Mouse (Mus musculus): ENCODE measurements around the gene Cgnl1.

Gene Cgnl1

DNA sequence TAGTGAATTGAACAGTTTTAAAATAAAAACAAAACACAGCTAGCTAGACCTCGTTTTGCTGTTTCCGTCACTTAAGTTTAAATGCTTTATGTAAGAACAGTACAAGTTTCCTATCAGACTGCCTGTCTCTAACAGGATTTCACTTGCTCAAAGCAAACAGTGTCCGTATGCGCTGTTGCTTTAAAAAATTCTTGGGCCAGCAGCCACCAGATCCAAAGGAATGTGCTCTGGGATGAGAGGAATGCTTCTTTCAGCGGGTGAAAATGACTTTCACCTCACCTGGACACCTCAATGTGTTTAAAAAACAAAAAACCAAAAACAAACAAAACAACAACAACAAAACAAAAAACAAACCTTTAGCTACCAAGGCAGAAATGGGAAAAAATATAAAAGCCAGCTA lies 54.4 kb downstream of the Cgnl1 start:
- no peak for DNase-seq (ENCODE audit: low read depth, low spot score)

DNA sequence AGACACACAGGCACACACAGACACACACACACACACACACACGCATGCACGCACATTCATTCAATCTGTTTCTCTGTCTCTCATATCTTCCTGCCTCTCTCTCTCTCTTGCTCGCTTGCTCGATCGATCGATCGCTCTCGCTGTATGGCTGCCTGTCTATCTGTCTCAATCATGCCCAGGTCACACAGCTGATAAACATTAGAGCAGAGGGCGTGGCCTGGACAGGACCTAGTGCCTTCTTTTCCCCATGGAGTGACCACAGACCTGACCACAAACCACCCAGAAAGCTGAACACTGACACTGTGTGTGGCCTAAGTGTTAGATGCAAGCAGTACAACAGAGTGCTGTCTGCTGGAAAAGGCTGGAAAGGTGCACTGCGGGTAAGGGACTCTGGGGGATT lies 60.6 kb downstream of the Cgnl1 start:
- no peak for DNase-seq (ENCODE audit: low read depth, low spot score)

DNA sequence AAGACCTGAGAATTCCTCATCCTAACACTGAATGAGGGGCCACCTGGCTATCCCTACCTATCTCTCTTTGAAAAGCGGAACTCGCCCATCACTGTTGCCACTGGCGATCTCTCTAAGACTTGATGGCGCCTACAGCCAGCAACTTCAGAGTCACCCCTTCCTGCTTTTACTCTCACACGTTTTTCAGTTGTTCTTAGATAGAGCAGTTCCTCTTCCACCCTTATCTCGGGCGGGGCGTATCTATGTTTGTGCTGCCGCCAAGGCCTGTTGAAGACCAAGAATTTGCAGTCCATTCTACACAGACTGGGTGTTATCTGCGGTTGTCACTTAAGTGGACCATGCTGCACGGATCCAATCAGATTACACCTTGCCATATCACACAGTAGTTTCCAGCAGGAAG lies 62.2 kb downstream of the Cgnl1 start:
- DNase-seq (ENCODE audit: low read depth, low spot score): no peak

DNA sequence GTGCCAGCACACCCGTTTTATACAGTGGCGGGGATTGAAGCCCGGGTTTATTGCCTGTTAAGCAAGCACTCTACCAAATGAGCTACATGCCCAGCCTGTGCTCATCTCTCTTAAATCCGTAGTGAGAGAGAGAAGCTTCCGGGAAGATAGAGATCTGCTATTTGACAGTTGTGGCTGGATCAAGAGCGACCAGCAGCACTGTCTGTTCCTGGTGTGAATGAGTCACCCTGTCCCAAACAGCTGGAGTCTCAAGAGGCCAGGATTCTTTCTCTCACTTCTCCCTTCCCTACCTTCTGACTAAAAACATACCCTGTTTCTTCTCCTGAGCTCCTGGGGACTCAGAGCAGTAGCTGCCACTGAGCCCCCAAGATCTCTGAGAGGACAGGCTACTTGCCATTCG lies 63.4 kb downstream of the Cgnl1 start:
- DNase-seq (ENCODE audit: low read depth, low spot score): no peak

DNA sequence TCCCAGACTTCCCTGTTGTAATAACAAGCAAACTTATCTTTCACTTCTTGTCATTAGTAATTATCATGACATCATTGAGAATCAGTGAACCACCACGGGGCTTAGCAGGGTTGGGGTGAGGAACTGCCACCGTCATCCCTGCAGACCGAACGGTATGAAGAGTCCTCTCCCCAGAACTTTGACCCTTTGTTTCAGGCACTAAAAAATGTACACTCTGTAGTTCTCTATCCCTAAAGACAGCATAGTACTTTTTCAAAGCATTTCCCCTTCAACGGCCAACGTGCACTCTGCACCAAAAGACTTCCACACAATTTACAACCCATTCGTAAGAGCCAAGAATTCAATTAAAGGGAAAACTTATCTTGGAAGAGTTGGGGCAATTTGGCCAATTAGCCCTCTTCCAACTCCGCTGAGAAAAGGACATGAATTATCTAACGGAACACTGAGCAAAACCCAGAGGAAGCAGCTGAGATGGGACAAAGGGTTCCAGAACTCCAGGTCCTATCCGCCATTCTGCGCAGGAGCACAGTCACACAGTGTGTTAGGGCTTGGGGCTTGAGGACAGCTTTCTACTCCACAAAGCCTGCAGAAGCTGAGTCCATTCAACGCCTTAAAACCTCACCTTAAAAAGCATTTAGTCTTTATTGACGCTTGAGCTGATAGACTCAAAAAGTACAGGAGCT lies 66.9 kb downstream of the Cgnl1 start:
- no peak for DNase-seq (ENCODE audit: low read depth, low spot score)

DNA sequence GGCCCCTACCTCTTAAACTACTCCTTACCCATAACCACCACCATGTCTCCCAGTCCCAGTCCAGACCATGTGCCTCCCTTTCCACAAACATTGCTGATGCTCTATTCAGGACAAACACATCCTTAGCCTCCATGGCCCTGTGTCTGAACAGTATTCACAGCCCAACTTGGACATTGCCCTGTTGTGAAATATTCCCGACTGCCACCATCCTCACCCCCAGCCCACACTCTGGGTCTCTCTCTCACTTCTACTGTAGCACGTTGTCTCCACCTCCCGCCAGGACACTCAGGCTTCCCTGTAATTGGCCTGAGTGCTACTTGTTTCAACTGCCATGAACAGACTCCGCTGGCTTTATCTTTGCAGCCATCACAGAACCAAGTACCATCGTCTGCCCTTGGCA lies 72.3 kb downstream of the Cgnl1 start:
- no peak for DNase-seq (ENCODE audit: low read depth, low spot score)

DNA sequence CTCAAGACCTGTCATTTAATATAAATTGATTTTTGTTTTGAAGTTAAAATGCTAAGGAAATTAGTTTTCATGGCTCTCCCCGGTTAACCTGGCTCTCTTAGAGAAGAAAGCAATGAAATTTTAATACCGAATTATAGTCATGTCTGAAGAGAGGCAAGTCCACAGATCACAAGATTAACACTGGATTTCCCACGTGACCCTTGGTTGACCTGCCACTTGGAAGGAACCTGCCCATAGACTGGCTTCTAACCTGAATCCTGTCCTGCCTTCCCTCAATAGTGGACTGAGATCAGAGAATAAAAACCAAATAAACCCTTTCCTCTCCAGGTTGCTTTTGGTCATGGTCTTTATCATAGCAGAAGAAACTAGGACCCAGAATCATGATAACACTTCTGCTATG lies 73.3 kb downstream of the Cgnl1 start:
- no peak for DNase-seq (ENCODE audit: low read depth, low spot score)

DNA sequence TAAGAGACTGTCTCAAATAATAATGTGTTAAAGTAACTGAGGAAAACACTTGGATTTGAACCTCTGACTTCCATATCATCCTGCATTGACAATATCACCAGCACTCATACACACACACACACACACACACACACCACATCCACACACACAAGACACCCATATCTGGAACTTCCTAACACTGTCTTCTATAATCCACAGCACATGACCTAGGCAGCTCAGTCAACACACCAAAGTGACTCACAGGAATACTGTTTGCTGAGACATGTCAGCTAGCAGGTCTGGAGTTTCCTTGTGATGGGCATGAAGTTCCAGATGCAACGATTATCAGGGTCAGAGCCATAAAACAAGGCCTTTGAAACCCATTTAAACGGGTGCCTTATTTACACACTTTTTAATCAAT lies 74.2 kb downstream of the Cgnl1 start:
- no peak for DNase-seq (ENCODE audit: low read depth, low spot score)

DNA sequence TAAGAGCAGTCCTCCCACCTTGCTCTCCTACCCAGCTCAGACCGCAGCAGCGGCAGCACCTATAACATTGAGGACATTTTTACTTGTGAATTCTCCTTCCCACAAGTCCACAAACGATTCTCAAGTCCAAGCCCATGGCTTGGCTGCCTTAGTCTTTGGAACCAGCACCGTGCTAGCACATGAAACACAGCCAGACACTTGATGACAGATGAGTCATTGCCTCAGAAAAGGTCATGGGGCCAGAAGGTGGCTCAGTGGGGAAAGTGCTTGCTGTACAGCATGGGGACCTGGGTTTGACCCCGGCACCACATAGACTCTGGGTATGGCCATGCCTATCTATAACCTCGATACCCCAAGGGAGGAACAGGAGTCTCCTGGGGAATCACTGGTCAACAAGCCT lies 74.6 kb downstream of the Cgnl1 start:
- DNase-seq (ENCODE audit: low read depth, low spot score): no peak

DNA sequence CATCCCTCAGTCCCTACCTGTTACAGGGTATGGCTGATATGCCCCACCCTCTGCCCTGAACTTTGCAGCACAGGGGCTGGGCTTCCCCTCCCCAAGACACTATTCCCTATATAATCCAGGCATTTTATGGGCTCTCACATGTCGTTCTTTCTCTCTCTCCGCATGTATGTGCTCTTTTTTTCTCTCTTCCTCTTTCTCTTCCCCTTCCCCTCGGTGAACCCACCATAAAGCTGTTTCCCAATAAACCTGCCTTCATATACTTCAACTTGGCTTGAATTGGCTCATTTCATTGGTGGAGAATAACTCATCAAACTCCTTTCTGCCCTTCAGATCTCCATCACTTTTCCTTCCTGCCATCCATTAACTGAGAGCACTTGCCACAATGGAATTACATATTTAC lies 76.3 kb downstream of the Cgnl1 start:
- no peak for DNase-seq (ENCODE audit: low read depth, low spot score)

DNA sequence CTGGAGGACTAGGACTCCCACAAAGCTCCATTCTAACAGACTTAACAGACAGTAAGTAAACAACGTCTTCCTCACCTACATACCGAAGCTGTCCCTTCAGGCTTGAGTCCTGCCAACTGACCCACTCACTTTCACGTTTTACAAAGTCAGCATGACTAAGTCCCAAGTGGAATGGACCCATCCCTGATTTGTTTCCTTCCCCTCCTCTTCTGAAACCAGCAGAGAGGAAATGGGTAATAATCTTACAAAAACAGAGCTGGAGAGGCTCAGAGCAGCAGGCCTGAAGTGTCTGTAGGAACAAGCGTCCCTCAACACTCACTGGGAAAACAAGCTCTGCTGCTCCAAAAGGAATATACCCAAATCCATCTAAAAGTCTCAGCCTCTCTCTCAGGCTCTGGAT lies 77.2 kb downstream of the Cgnl1 start:
- no peak for DNase-seq (ENCODE audit: low read depth, low spot score)

DNA sequence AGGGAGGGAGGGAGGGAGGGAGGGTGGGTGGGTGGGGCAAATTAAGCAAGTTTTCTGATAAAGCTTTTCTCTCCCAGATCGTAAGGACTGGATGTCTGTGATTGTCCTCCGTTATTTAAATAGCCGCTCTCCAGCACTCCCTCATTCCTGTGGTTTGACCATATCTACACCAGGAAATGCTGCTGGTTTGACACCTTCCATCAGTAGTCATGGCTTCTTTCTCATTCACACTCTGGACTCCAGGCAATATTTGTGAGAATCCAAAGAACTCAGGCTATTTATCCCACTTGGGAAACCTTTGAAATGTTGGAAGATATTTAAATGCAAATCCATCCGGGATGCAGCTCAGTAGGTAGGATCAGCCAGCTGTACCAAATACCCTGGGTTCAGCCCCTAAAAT lies 77.6 kb downstream of the Cgnl1 start:
- DNase-seq (ENCODE audit: low read depth, low spot score): no peak

DNA sequence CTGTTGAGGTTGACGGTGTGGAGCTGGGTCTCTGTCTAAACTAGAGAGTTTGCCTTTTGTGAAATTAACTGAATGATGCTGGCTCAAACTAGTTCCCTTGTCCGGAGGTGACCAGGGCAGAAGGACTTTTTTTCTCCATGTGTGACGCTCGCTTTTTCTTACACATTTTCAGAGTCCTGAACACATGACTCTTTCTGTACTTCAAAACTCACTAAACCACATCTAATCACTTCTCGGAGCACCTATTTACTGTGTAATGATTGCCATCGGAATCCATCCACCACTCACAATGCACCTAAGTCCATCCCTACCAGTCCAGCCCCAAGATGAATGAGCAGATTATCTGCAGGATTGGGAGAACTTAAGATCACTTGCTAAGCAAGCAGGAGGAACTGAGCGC lies 79.2 kb downstream of the Cgnl1 start:
- no peak for DNase-seq (ENCODE audit: low read depth, low spot score)

DNA sequence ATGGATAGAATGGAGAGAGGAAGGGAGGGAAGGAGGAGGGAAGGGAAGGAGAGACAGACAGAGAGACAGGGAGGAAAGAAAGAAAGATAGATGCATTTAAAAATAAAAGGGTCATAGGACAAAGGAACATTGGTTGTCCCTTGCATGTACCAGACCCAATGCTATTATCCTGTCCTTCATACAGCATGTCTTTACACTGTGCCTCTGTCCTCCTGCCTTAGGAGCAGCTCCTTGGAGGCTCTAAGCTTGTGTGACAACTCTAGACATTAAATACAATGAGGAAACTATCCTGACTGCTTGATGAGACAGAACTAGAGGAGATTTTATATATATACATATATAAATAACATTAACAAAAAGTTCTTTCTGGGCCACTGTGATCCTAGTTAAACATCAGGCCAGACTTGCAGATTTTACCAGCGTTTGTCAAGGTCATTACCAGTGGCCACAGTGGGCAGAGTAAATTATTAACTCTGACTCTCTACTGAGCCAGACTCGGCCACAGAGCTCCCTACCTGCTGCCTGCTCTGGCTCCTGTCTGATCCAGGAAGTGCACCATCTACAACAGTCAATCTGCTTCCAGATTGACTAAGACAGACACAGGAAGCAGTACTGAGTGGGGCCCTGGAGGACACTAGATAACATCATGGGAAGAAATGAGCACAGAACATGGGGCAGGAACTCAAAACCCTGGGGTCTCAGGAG lies 81.9 kb downstream of the Cgnl1 start:
- DNase-seq (ENCODE audit: low read depth, low spot score): no peak

DNA sequence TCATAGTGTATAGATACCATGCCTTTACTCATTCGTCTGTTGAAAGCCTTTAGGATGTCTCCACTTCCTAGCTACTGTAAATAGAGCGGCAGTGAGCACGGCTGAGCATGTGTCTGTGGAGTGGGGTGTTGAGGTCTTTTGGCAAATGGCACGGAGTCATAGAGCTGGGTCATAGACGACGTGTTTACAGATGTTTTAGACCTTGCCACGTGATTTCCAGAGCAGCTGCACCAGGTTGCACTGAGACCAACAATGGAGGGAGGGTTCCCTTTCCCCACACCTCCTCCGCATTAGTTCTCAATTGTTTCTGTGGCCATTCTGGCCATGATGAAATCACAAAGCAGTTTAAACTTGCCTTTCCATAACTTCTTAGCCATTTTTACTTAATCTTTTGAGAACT lies 84.9 kb downstream of the Cgnl1 start:
- no peak for DNase-seq (ENCODE audit: low read depth, low spot score)

DNA sequence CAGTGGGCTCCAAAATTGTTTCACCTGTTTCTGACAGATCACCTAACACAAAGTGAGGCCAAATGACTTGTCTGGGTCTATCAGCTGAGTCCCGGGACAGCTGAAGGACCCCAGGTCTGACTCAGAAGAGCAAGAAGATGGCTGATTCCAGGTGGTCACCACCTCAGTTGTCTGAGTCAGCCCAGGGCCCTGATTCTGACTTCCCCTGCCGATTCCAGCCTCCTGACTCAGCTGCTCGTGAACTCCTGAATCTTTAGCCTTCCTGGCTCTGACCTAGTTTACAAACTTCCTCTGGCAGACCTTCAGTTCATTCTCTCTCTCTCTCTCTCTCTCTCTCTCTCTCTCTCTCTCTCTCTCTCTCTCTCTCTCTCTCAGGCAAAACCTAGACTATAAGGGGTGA lies 86.6 kb downstream of the Cgnl1 start:
- DNase-seq (ENCODE audit: low read depth, low spot score): no peak

DNA sequence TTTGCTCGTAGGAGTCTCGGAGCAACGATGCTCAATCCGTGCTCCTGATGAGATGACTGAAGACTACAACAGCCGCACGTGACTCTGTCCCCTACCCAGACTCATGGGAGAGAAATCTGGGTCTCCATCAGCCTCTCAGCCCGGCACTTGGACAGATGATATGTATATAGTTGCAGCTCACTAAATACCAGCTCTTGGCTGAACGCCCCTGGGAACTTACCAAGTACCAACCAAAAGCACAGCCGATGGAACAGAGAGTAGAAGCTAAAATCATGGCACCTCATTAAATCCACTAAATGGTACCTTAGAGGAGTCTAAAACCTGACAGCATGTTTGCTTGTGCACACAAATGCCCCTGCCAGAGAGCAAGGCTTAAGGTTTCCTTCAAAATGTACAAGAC lies 91.0 kb downstream of the Cgnl1 start:
- DNase-seq (ENCODE audit: low read depth, low spot score): no peak

DNA sequence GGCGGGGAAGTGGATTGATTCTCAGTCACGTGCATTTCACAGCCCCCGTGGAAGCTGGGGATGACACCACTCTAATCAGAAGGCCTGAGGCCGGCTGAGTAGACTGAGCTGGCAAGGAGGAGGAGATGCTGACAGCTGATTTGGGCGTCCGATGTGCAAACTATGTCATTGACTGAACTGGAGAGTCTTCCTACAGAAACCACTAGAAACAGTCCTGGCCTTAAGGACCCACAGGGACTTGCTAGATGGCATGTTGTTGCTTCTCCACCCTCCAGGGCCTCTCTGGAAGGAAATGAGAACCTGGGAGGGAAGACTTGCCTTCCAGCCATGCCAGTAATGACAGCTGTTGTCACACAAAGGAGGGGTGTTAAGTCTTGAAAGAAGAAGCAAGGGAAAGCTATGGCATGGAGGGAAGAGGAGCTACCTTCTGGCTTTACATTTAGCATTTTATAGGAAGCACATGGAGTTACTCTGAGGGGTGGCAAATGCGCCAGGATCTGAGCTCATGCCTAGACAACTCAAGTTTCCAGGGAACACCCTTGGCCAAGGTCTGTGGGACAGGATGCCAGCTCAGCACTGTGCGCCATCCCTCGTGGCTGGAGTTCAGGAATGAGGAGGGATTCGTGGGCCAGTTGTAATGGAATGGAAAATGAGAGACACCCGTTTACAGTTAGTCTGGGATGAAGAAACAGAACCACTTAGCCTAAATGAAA lies 92.1 kb downstream of the Cgnl1 start:
- no peak for DNase-seq (ENCODE audit: low read depth, low spot score)

DNA sequence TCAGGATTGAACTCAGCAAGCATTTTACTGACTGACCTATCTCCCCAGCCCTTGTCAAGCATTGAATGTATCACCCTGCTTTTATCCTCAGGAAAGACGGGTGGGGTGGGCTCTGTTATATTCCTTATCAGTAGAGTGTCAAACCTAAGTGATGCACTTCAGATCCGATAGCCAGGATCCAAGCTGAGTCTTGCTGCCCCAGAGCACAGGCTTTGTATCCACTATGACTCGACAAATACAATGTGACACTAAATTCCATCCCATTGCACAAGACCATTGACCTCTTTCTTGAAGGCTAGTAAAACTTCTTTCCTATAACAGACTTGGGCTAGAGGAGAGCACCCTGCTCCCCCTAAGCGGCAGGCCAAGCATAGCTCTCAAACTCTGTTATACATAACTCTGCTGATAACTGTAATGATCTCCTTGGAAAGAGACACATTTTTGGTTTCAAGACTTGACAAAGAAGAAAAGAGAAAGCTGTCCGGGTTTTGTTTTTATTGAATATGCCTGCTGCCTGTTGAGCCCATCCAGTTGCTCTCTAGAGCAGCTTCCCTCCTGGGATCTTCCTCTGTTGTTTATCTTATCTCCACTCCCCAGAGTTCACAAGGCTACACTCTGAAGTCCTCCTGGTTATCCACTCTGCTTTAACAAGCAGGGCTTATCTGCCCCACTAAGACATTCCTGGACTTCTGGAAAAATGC lies 94.3 kb downstream of the Cgnl1 start:
- no peak for DNase-seq (ENCODE audit: low read depth, low spot score)

DNA sequence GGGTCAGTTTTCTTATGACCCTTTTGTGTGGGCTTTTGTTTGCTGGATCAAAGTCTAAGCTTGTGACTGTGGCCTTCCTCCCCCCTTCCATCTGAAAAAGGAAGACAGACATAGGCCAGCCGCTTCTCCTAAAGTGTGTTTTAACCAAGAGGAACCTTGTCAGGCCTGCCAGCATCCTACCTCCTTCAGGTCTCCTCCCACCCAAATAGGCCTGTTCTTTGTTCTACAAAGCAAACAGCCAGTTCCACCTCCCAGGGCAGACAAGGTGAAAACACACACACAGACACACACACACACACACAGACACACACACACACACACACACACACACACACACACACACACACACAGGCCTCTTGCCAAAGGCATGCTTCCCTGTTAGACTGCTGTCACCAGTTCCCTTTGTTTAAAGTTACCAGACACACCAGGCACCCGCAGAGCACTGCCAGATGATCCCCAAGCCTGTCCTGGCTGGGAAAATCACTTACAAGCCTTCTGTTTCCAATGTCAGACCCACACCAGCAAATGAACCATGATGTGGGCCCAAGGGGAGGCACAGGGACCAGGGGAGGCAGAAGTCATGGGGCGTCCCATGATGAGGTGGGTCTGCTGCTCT lies 95.5 kb downstream of the Cgnl1 start:
- no peak for DNase-seq (ENCODE audit: low read depth, low spot score)

DNA sequence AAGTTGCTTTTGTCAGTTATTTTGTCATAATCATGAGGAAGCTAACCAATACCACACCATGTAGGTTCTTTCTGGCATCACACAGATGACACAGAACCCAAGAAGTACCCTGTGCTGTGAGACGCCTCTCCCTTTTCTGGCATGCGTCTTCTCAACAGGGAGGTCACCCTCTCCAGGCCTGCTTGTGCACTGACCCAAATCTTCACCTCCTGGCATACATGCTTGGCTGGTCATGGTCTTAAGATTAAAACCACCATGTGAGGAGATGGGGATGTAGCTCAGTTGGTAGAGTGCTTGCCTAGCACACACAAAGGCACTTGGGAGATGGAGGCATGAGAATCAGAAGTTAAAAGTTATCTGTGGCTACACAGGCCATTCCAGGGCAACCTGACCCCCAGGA lies 96.2 kb downstream of the Cgnl1 start:
- no peak for DNase-seq (ENCODE audit: low read depth, low spot score)

DNA sequence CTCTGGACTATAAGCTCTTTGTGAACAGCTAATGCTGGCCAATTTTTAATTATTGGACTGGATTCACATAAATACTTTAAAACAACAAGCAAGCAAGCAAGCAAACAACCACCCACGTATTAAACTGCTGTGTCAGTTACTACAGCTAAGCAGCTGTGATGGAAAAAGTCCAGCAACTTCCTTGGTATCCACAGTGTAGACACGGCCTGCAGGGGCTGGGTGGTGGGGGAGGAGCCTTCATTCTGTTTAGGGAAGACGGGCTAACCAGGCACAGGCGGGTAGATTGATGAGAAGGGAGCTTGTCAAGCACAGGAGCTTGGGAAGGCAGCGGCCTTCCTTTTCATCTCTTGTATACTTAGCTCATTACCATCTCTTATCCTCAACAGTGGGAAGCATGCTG lies 96.9 kb downstream of the Cgnl1 start:
- DNase-seq (ENCODE audit: low read depth, low spot score): no peak

Measured in ES-CJ7 (cell line).